Mouse (Mus musculus) liver, embryonic 12.5 days (tissue): ENCODE measurements around the gene Tacc2. TPM values are rescaled to one million over a fixed set of nuclear protein-coding genes. Genes with fewer than 3 reads are reported as not detected.

Experiments
- ATAC-seq: fragments of 200-750 bp; cut with Nextera tagmentation; 2 replicates; pipeline ENCODE4 v1.8.0; 2017; ENCODE audit warnings: moderate number of reproducible peaks, mild to moderate bottlenecking, moderate library complexity
- H3K27ac ChIP-seq: fragments of 300-500 bp; sonication (generic); 2 replicates; pipeline ENCODE4 v1.5.1; 2016; ENCODE audit warnings: mild to moderate bottlenecking
- H3K27me3 ChIP-seq: fragments of 300-500 bp; sonication (generic); replicated peaks from 2 replicates; pipeline ENCODE4 v1.6.1; 2016; ENCODE audit warnings: mild to moderate bottlenecking, moderate library complexity
- H3K36me3 ChIP-seq: fragments of 300-500 bp; sonication (generic); 2 replicates; pipeline ENCODE4 v1.6.1; 2016; ENCODE audit warnings: mild to moderate bottlenecking, moderate library complexity
- H3K4me1 ChIP-seq: fragments of 300-500 bp; sonication (generic); 2 replicates; pipeline ENCODE4 v1.6.1; 2016
- H3K4me2 ChIP-seq: fragments of 300-500 bp; sonication (generic); 2 replicates; pipeline ENCODE4 v1.6.1; 2016; ENCODE audit warnings: mild to moderate bottlenecking, moderate library complexity
- H3K4me3 ChIP-seq: fragments of 300-500 bp; sonication (generic); 2 replicates; pipeline ENCODE4 v1.5.1; 2016; ENCODE audit warnings: mild to moderate bottlenecking, moderate library complexity
- H3K9ac ChIP-seq: fragments of 300-500 bp; sonication (generic); 2 replicates; pipeline ENCODE4 v1.6.1; 2016; ENCODE audit warnings: mild to moderate bottlenecking, moderate library complexity
- H3K9me3 ChIP-seq: fragments of 300-500 bp; sonication (generic); replicated peaks from 2 replicates; pipeline ENCODE4 v1.6.1; 2016; ENCODE audit warnings: mild to moderate bottlenecking, moderate library complexity
- WGBS: fragments of 180-500 bp; shearing (Covaris S2); methylation state at CpG from one replicate; pipeline ENCODE4 v1.1.7; 2016; ENCODE audit not compliant: insufficient replicate concordance; 5-methylcytosine and 5-hydroxymethylcytosine counted together
- polyA plus RNA-seq: library from polyadenylated mRNA; unstranded; fragments of >200 nt; fragmentation: Nextera tagmentation; extraction: Ambion mirVana; gene quantifications from 2 replicates; pipeline ENCODE4 v1.2.1, GENCODE M21; 2016

Tacc2 gene
- polyA plus RNA-seq, 1 experiment from 2014 or later: 6.2 TPM

- no peak overlapping the region for H3K9ac ChIP-seq
Observed at GRCm38 (mm10) chr7:130674526-130674925, 97.3 kb downstream of the Tacc2 start.

GRCm38 (mm10) chr7:130676885-130677540 lies 99.8 kb downstream of the Tacc2 start:
- ATAC-seq: no peak
- Histone ChIP-seq H3K9me3 (no peaks in the 10 kb centered on the region), H3K36me3 (no peaks in the 10 kb centered on the region), H3K9ac (no peak overlapping the region), H3K27me3 (no peaks in the 10 kb centered on the region), H3K4me3 (no peak overlapping the region), H3K27ac (no peak overlapping the region), H3K4me2 (no peak overlapping the region), H3K4me1 (0 out of 2 replicates have a peak, but pooled peaks cover 3% of the 10 kb centered on the region)
- WGBS: 80% methylated on average over 11 of the region's 11 CpGs

More at GRCm38 (mm10) chr7:130674526-130674925, 97.3 kb downstream of the Tacc2 start:
- 77% methylated on average over 9 of the region's 9 CpGs for WGBS
- Histone ChIP-seq H3K4me1 (peaks cover 15% of the 10 kb centered on the region), H3K4me2 (no peak overlapping the region), H3K36me3 (no peaks in the 10 kb centered on the region), H3K27ac (no peak overlapping the region), H3K27me3 (no peaks in the 10 kb centered on the region), H3K4me3 (no peak overlapping the region), H3K9me3 (no peaks in the 10 kb centered on the region)
- no peak for ATAC-seq

GRCm38 (mm10) chr7:130677541-130678274 lies 100.5 kb downstream of the Tacc2 start:
- H3K4me1 ChIP-seq: 0 out of 2 replicates have a peak, but pooled peaks cover 3% of the 10 kb centered on the region
- no peak for ATAC-seq
- WGBS: 73% methylated on average over 12 of the region's 12 CpGs
- H3K27ac ChIP-seq: no peak overlapping the region
- H3K36me3 ChIP-seq: no peaks in the 10 kb centered on the region
- H3K9ac ChIP-seq: no peak overlapping the region
- H3K4me3 ChIP-seq: no peak overlapping the region
- H3K27me3 ChIP-seq: no peaks in the 10 kb centered on the region
- H3K4me2 ChIP-seq: no peak overlapping the region
- H3K9me3 ChIP-seq: no peaks in the 10 kb centered on the region

- Histone ChIP-seq H3K9me3 (no peaks in the 10 kb centered on the region), H3K4me1 (no peaks in the 10 kb centered on the region), H3K27ac (no peak overlapping the region), H3K4me2 (no peak overlapping the region), H3K9ac (no peak overlapping the region), H3K4me3 (no peak overlapping the region), H3K27me3 (no peaks in the 10 kb centered on the region), H3K36me3 (no peaks in the 10 kb centered on the region)
- 69% methylated on average over 6 of the region's 6 CpGs for WGBS
- ATAC-seq: no peak
Observed at GRCm38 (mm10) chr7:130678414-130678813, 101.2 kb downstream of the Tacc2 start.

GRCm38 (mm10) chr7:130681798-130682197 lies 104.6 kb downstream of the Tacc2 start:
- no peak for ATAC-seq
- no peaks in the 10 kb centered on the region for H3K36me3 ChIP-seq
- no peak overlapping the region for H3K9ac ChIP-seq
- WGBS: 57% methylated on average over 4 of the region's 4 CpGs
- H3K27me3 ChIP-seq: no peaks in the 10 kb centered on the region
- no peaks in the 10 kb centered on the region for H3K9me3 ChIP-seq
- no peak overlapping the region for H3K27ac ChIP-seq
- no peak overlapping the region for H3K4me2 ChIP-seq
- no peaks in the 10 kb centered on the region for H3K4me1 ChIP-seq
- H3K4me3 ChIP-seq: no peak overlapping the region

- peaks cover 23% of the 10 kb centered on the region for H3K27me3 ChIP-seq
- peaks cover 20% of the 10 kb centered on the region for H3K4me1 ChIP-seq
- H3K27ac ChIP-seq: no peak overlapping the region
- ATAC-seq: no peak
- no peaks in the 10 kb centered on the region for H3K36me3 ChIP-seq
- no peaks in the 10 kb centered on the region for H3K9me3 ChIP-seq
- H3K9ac ChIP-seq: no peak overlapping the region
- no peak overlapping the region for H3K4me2 ChIP-seq
- no peak overlapping the region for H3K4me3 ChIP-seq
- 57% methylated on average over 4 of the region's 4 CpGs for WGBS
Observed at GRCm38 (mm10) chr7:130688601-130689000, 111.4 kb downstream of the Tacc2 start.

GRCm38 (mm10) chr7:130690869-130691268 lies 113.6 kb downstream of the Tacc2 start:
- no peak overlapping the region for H3K4me2 ChIP-seq
- H3K4me3 ChIP-seq: no peak overlapping the region
- H3K4me1 ChIP-seq: peaks cover 39% of the 10 kb centered on the region
- H3K27ac ChIP-seq: no peak overlapping the region
- H3K27me3 ChIP-seq: peaks cover 30% of the 10 kb centered on the region
- ATAC-seq: no peak
- no peaks in the 10 kb centered on the region for H3K9me3 ChIP-seq
- no peak overlapping the region for H3K9ac ChIP-seq
- no peaks in the 10 kb centered on the region for H3K36me3 ChIP-seq
- WGBS: 70% methylated on average over 6 of the region's 6 CpGs

GRCm38 (mm10) chr7:130691931-130692330 lies 114.7 kb downstream of the Tacc2 start:
- 21% methylated on average over 2 of the region's 2 CpGs for WGBS
- H3K4me1 ChIP-seq: peaks cover 40% of the 10 kb centered on the region
- no peak overlapping the region for H3K4me3 ChIP-seq
- no peak overlapping the region; the same call in 1 of the 2 replicates for H3K27ac ChIP-seq
- no peak for ATAC-seq
- no peak overlapping the region for H3K9ac ChIP-seq
- H3K27me3 ChIP-seq: peaks cover 30% of the 10 kb centered on the region
- H3K9me3 ChIP-seq: no peaks in the 10 kb centered on the region
- H3K4me2 ChIP-seq: no peak overlapping the region
- H3K36me3 ChIP-seq: no peaks in the 10 kb centered on the region

GRCm38 (mm10) chr7:130692392-130692942 lies 115.2 kb downstream of the Tacc2 start:
- Histone ChIP-seq H3K4me3 (peak overlapping the region; percentile 53), H3K36me3 (no peaks in the 10 kb centered on the region), H3K9me3 (no peaks in the 10 kb centered on the region), H3K27ac (peak overlapping the region; percentile 72), H3K4me2 (peak overlapping the region; percentile 68), H3K27me3 (peaks cover 30% of the 10 kb centered on the region), H3K4me1 (peaks cover 40% of the 10 kb centered on the region), H3K9ac (peak overlapping the region; percentile 58)
- under 1% methylated on average over 39 of the region's 39 CpGs for WGBS
- peak; percentile 38 for ATAC-seq

- Histone ChIP-seq H3K9me3 (no peaks in the 10 kb centered on the region), H3K27me3 (peaks cover 30% of the 10 kb centered on the region), H3K27ac (peak overlapping the region; percentile 72), H3K36me3 (no peaks in the 10 kb centered on the region), H3K4me1 (peaks cover 40% of the 10 kb centered on the region), H3K4me3 (peak overlapping the region; percentile 53), H3K4me2 (peak overlapping the region; percentile 68), H3K9ac (peak overlapping the region; percentile 58)
- WGBS: 22% methylated on average over 19 of the region's 19 CpGs
- no peak for ATAC-seq
Observed at GRCm38 (mm10) chr7:130692943-130693799, 115.9 kb downstream of the Tacc2 start.

GRCm38 (mm10) chr7:130693800-130694193 lies 116.6 kb downstream of the Tacc2 start:
- Histone ChIP-seq H3K9ac (no peak overlapping the region), H3K36me3 (no peaks in the 10 kb centered on the region), H3K4me3 (peak overlapping the region; percentile 53; the same call in 1 of the 2 replicates)

More at GRCm38 (mm10) chr7:130693800-130694193, 116.6 kb downstream of the Tacc2 start:
- H3K4me2 ChIP-seq: peak overlapping the region; percentile 68
- 63% methylated on average over 11 of the region's 11 CpGs for WGBS
- peaks cover 30% of the 10 kb centered on the region for H3K27me3 ChIP-seq
- H3K27ac ChIP-seq: 0 out of 2 replicates have a peak overlapping the region, but pooled peaks have one; percentile 24
- ATAC-seq: no peak
- peaks cover 42% of the 10 kb centered on the region for H3K4me1 ChIP-seq
- H3K9me3 ChIP-seq: no peaks in the 10 kb centered on the region
